Mouse (Mus musculus) MEL (cell line): ENCODE results near the gene Tcte1. TPM values are rescaled to one million over a fixed set of nuclear protein-coding genes. Genes with fewer than 3 reads are reported as not detected.
A peak's percentile ranks its signal among the peaks of the same experiment; 100 is the strongest.

Source experiments
- DNase-seq: peaks from one replicate; pipeline ENCODE4 v3.0.0; 2011; ENCODE audit warnings: low read depth, low spot score
- H3K27ac ChIP-seq: 2 replicates; pipeline ENCODE4 v1.5.1; 2012; ENCODE audit warnings: low read depth, mild to moderate bottlenecking, control low read depth, low read length, moderate library complexity; ENCODE audit not compliant: control insufficient read depth
- H3K27me3 ChIP-seq, 2 experiments: fragments of 150-350 bp in 1 of 2; sonication (generic) in 1 of 2; 2 replicates each; pipeline ENCODE4 v1.6.1; 2012; ENCODE audit warnings: low read length in 2 of 2, mild to moderate bottlenecking in 2 of 2, improper control_type of control experiment in 1 of 2, moderate library complexity in 1 of 2; ENCODE audit not compliant: insufficient read depth in 2 of 2, control insufficient read depth in 1 of 2
- H3K36me3 ChIP-seq, 2 experiments: 2 replicates each; pipeline ENCODE4 v1.6.1; 2012 to 2014; ENCODE audit warnings: low read length in 2 of 2, improper control_type of control experiment in 1 of 2, inconsistent platforms in 1 of 2, mild to moderate bottlenecking in 1 of 2; ENCODE audit not compliant: insufficient read depth in 2 of 2, control insufficient read depth in 1 of 2
- H3K4me1 ChIP-seq, 2 experiments: fragments of 150-350 bp in 1 of 2; sonication (generic) in 1 of 2; 2 replicates each; pipeline ENCODE4 v1.6.1; 2012; ENCODE audit warnings: low read length in 2 of 2, improper control_type of control experiment in 1 of 2, mild to moderate bottlenecking in 1 of 2; ENCODE audit not compliant: insufficient read depth in 2 of 2, control insufficient read depth in 1 of 2
- H3K4me3 ChIP-seq, 2 experiments: fragments of 150-350 bp in 1 of 2; sonication (generic) in 1 of 2; 2 replicates each; pipeline ENCODE4 v1.5.1; 2012; ENCODE audit warnings: low read depth in 2 of 2, low read length in 2 of 2, mild to moderate bottlenecking in 2 of 2, moderate library complexity in 2 of 2, control low read depth in 1 of 2, improper control_type of control experiment in 1 of 2; ENCODE audit not compliant: control insufficient read depth in 1 of 2, insufficient read depth in 1 of 2
- H3K79me2 ChIP-seq: 2 replicates; pipeline ENCODE4 v1.6.1; 2012; ENCODE audit warnings: mild to moderate bottlenecking, low read length, moderate library complexity; ENCODE audit not compliant: control insufficient read depth, poor library complexity, insufficient read depth
- H3K9ac ChIP-seq: 2 replicates; pipeline ENCODE4 v1.6.1; 2012; ENCODE audit warnings: low read depth, mild to moderate bottlenecking, control low read depth, low read length, moderate library complexity; ENCODE audit not compliant: control insufficient read depth, poor library complexity, severe bottlenecking
- H3K9me3 ChIP-seq: fragments of 150-350 bp; sonication (generic); replicated peaks from 2 replicates; pipeline ENCODE4 v1.6.1; 2012; ENCODE audit warnings: mild to moderate bottlenecking, low read length, improper control_type of control experiment, moderate library complexity; ENCODE audit not compliant: insufficient read depth
- BHLHE40 ChIP-seq: IDR thresholded peaks from 2 replicates; pipeline ENCODE4 v1.6.1; 2012; ENCODE audit warnings: low read depth, mild to moderate bottlenecking, inconsistent platforms, low read length, improper control_type of control experiment, borderline replicate concordance
- E2F4 ChIP-seq: IDR thresholded peaks from 2 replicates; pipeline ENCODE4 v1.6.1; 2011; ENCODE audit warnings: low read depth, low read length, improper control_type of control experiment, borderline replicate concordance
- ELF1 ChIP-seq: IDR thresholded peaks from 2 replicates; pipeline ENCODE4 v1.6.1; 2014; ENCODE audit warnings: low read depth, mild to moderate bottlenecking, inconsistent platforms, low read length, improper control_type of control experiment, moderate library complexity
- EP300 ChIP-seq, 2 experiments: IDR thresholded peaks; 2 replicates each; pipeline ENCODE4 v1.6.1; 2011; ENCODE audit warnings: improper control_type of control experiment in 2 of 2, low read length in 2 of 2, low read depth in 1 of 2, mild to moderate bottlenecking in 1 of 2
- ETS1 ChIP-seq: IDR thresholded peaks from 2 replicates; pipeline ENCODE4 v1.6.1; 2012; ENCODE audit warnings: low read depth, mild to moderate bottlenecking, inconsistent platforms, low read length, improper control_type of control experiment, moderate library complexity
- GATA1 ChIP-seq: IDR thresholded peaks from 2 replicates; pipeline ENCODE4 v1.6.1; 2011; ENCODE audit warnings: low read depth, low read length, improper control_type of control experiment
- HCFC1 ChIP-seq: IDR thresholded peaks from 2 replicates; pipeline ENCODE4 v1.6.1; 2012; ENCODE audit warnings: low read depth, mild to moderate bottlenecking, inconsistent platforms, low read length, improper control_type of control experiment, moderate library complexity
- KAT2A ChIP-seq: conservative IDR thresholded peaks from 2 replicates; pipeline ENCODE4 v1.6.1; 2012; ENCODE audit warnings: low read depth, low read length, improper control_type of control experiment, inconsistent platforms
- MAFK ChIP-seq: IDR thresholded peaks from 2 replicates; pipeline ENCODE4 v1.6.1; 2011; ENCODE audit warnings: low read depth, mild to moderate bottlenecking, low read length, improper control_type of control experiment, borderline replicate concordance
- MAX ChIP-seq: IDR thresholded peaks from 2 replicates; pipeline ENCODE4 v1.6.1; 2011; ENCODE audit warnings: low read length, improper control_type of control experiment
- MEF2A ChIP-seq: IDR thresholded peaks from 2 replicates; pipeline ENCODE4 v1.6.1; 2014; ENCODE audit warnings: low read depth, mild to moderate bottlenecking, inconsistent platforms, low read length, improper control_type of control experiment; ENCODE audit not compliant: poor library complexity, insufficient replicate concordance, severe bottlenecking; ENCODE audit errors: extremely low read depth
- NRF1 ChIP-seq: IDR thresholded peaks from 2 replicates; pipeline ENCODE4 v1.6.1; 2014; ENCODE audit warnings: low read depth, mild to moderate bottlenecking, inconsistent platforms, low read length, improper control_type of control experiment, moderate library complexity; ENCODE audit not compliant: poor library complexity, insufficient read depth, severe bottlenecking
- POLR2A ChIP-seq, 2 experiments: IDR thresholded peaks; 2 replicates each; pipeline ENCODE4 v1.6.1; 2011 to 2012; ENCODE audit warnings: low read length in 2 of 2, mild to moderate bottlenecking in 2 of 2, control low read depth in 1 of 2, improper control_type of control experiment in 1 of 2, low read depth in 1 of 2, moderate library complexity in 1 of 2; ENCODE audit not compliant: control insufficient read depth in 1 of 2, insufficient read depth in 1 of 2, poor library complexity in 1 of 2
- RCOR1 ChIP-seq: IDR thresholded peaks from 2 replicates; pipeline ENCODE4 v1.6.1; 2012; ENCODE audit warnings: low read depth, mild to moderate bottlenecking, inconsistent platforms, low read length, improper control_type of control experiment
- SIN3A ChIP-seq: IDR thresholded peaks from 2 replicates; pipeline ENCODE4 v1.6.1; 2012; ENCODE audit warnings: low read length, improper control_type of control experiment, inconsistent platforms
- TBP ChIP-seq: IDR thresholded peaks from 2 replicates; pipeline ENCODE4 v1.8.0; 2011; ENCODE audit warnings: low read depth, low read length, improper control_type of control experiment
- ZC3H11A ChIP-seq: IDR thresholded peaks from 2 replicates; pipeline ENCODE4 v1.6.1; 2012; ENCODE audit warnings: low read depth, mild to moderate bottlenecking, inconsistent platforms, low read length, improper control_type of control experiment
- ZNF384 ChIP-seq: IDR thresholded peaks from 2 replicates; pipeline ENCODE4 v1.6.1; 2012; ENCODE audit warnings: low read depth, mild to moderate bottlenecking, inconsistent platforms, low read length, improper control_type of control experiment
- polyA plus RNA-seq, 2 experiments: library from polyadenylated mRNA; stranded (reverse) in 1 of 2; unstranded in 1 of 2; fragments of >175 nt in 1 of 2; fragments of >200 nt in 1 of 2; gene quantifications; 2 replicates each; pipeline versions ENCODE4 v1.2.1 to v1.2.4; 2012; ENCODE audit warnings: low replicate concordance in 2 of 2, low read depth in 1 of 2; ENCODE audit not compliant: insufficient read length in 2 of 2, insufficient read depth in 1 of 2, missing spikeins in 1 of 2
- total RNA-seq: library from RNA; depleted of rRNA; stranded (reverse); fragments of 300-350 nt; gene quantifications from 2 replicates; pipeline ENCODE4 v1.2.3, GENCODE M21; 2012

The Tcte1 gene
- total and polyA plus RNA-seq, 3 experiments = not detected

DNA sequence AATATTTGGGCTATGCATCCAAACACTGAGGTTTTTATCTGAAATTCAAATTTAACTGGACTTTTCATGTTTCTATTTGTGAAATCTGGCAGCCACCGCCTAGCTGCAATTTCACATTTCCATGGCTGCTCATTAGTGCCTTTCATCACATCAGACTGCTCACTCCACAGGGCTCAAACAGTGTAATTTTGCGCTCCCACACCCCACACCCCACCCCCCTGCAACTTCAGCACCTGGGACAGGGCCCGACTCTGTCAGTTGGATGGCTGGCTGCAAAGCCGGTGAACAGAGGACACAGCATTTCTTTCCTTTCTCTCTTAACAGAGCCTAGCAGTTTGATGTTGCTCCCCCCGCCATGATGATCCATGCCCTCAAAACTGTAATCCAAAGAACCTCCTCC is 13.0 kb downstream of the Tcte1 start:
- Histone ChIP-seq H3K27ac (no peak overlapping the region), H3K9ac (no peak overlapping the region)
- TF ChIP-seq RCOR1 = no peak
- peak; percentile 59 for TF ChIP-seq SIN3A
- TF ChIP-seq, all 39 proteins: peak for 1
- peaks cover 5 to 11% of the 10 kb centered on the region in 2 experiments; a peak in 3 of 4 replicates for H3K27me3 ChIP-seq
- no peaks in the 10 kb centered on the region for H3K36me3 ChIP-seq
- no peak overlapping the region for H3K4me3 ChIP-seq
- no peaks in the 10 kb centered on the region for H3K79me2 ChIP-seq
- H3K9me3 ChIP-seq = no peaks in the 10 kb centered on the region
- no peaks in the 10 kb centered on the region for H3K4me1 ChIP-seq
- peak; percentile 47 for DNase-seq

DNA sequence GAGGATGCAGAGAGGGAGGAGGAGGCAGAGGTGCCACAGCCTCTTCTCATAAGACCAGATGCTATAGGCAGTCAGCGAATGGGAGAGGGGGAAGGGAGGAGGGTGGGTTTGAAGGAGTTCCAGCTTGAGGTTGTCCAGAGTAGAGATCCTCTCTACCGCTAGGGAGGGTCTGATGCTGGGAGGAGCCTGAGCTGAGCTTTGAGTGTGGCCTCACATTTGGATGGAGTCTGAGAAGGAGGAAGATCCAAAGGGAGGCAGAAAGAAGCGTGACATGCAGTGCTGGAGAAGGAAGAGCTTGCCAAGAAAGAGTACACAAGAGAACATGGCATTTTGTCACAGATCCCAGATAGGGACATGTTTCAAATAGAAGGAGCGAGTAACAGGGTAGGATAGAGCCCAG is 15.2 kb downstream of the Tcte1 start:
- H3K4me1 ChIP-seq = no peaks in the 10 kb centered on the region
- H3K79me2 ChIP-seq = no peaks in the 10 kb centered on the region
- peaks cover 5 to 10% of the 10 kb centered on the region in 2 experiments; a peak in 3 of 4 replicates for H3K27me3 ChIP-seq
- TF ChIP-seq EP300 (IDR thresholded peaks at IDR 0.05; ENCODE audit: low read depth in 1 of 2, low read length in 2 of 2) = no peak
- no peak for TF ChIP-seq TBP
- TF ChIP-seq KAT2A = no peak
- no peak for TF ChIP-seq MAFK
- TF ChIP-seq ETS1 = no peak
- TF ChIP-seq MEF2A = no peak
- TF ChIP-seq GATA1 = no peak
- TF ChIP-seq MAX = no peak
- no peak for TF ChIP-seq POLR2A (IDR thresholded peaks at IDR 0.05; ENCODE audit: control insufficient read depth in 1 of 2, insufficient read depth in 1 of 2, low read depth in 1 of 2, low read length in 2 of 2, poor library complexity in 1 of 2)
- no peak for TF ChIP-seq ELF1
- no peak for TF ChIP-seq NRF1
- TF ChIP-seq SIN3A = no peak
- no peak for TF ChIP-seq BHLHE40
- TF ChIP-seq ZC3H11A = no peak
- no peak for TF ChIP-seq HCFC1
- TF ChIP-seq ZNF384 = no peak
- no peak for TF ChIP-seq E2F4
- no peaks in the 10 kb centered on the region for H3K36me3 ChIP-seq
- no peak overlapping the region for H3K27ac ChIP-seq
- H3K9me3 ChIP-seq = no peaks in the 10 kb centered on the region
- H3K9ac ChIP-seq = no peak overlapping the region
- no peak for DNase-seq
- no peak overlapping the region for H3K4me3 ChIP-seq
